Mouse (Mus musculus): ENCODE measurements at regions not wholly inside any gene's neighbourhood (a gene's known extent, or its start where the extent isn't known, plus 50 kb on each side); places are given as distances from the start of the nearest gene placed in this dataset.

DNA sequence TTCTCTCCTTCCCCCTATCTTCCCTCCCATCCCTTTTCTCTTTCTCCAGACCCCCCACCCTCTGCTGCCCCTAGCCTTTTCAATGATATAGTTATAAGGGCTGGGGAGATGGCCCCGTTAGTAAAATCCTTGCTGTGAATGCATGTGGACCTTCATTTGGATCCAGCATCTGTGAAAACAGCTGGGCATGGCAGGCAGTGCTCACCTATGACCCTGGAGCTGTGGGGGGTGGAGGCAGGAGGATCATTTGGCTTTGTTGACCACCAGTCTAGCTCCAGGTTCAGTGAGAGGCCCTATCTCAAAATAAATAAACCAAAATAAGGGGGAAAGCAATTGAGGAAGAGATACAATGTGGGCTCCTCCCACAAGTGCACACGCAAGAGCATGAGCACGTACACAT is 105.3 kb upstream of the S1pr3 start:
- H3K27ac ChIP-seq: no peak overlapping the region
- no peaks in the 10 kb centered on the region for H3K36me3 ChIP-seq
- no peak overlapping the region for H3K9ac ChIP-seq
- no peak overlapping the region for H3K4me2 ChIP-seq
- no peaks in the 10 kb centered on the region for H3K27me3 ChIP-seq
- H3K4me3 ChIP-seq: no peak overlapping the region
- H3K9me3 ChIP-seq: peaks cover 2% of the 10 kb centered on the region; the same call in 1 of the 2 replicates
- 69% methylated on average over 3 of the region's 3 CpGs for WGBS
- no peak for ATAC-seq (ENCODE audit: low FRiP score)
- 0 out of 2 replicates have a peak, but pooled peaks cover 2% of the 10 kb centered on the region for H3K4me1 ChIP-seq (replicated peaks)

DNA sequence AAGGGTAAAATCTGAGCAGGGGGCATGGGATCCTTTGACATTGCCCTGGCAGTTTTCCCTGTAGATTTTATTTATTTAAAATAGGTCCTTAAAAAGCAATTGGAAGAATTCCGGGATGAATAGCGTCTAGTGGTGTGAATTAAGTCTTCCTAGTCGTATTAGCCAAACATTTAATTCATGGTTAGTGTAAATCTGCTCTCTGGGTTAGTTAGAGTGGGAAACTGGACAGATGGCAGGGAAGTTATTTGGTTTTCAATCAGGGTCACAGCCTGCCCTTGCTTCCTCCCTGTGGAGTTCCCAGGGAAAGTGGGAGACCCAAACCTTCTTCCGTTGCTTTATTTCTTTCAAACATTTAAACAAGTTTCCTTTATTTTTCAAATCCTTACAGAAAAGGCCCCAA is 103.8 kb upstream of the S1pr3 start:
- Histone ChIP-seq H3K27ac (no peak overlapping the region), H3K4me2 (no peak overlapping the region), H3K4me1 (replicated peaks) (0 out of 2 replicates have a peak, but pooled peaks cover 2% of the 10 kb centered on the region), H3K9me3 (no peaks in the 10 kb centered on the region), H3K4me3 (no peak overlapping the region), H3K9ac (no peak overlapping the region), H3K27me3 (no peaks in the 10 kb centered on the region), H3K36me3 (no peaks in the 10 kb centered on the region)
- no peak for ATAC-seq (ENCODE audit: low FRiP score)
- 28% methylated on average over 4 of the region's 4 CpGs for WGBS

- Histone ChIP-seq H3K9me3 (no peaks in the 10 kb centered on the region), H3K36me3 (no peaks in the 10 kb centered on the region), H3K4me2 (no peak overlapping the region), H3K9ac (no peak overlapping the region), H3K27me3 (no peaks in the 10 kb centered on the region), H3K27ac (no peak overlapping the region), H3K4me1 (replicated peaks) (peaks cover 31% of the 10 kb centered on the region), H3K4me3 (no peak overlapping the region)
- ATAC-seq (ENCODE audit: low FRiP score): no peak
Observed at GRCm38 (mm10) chr13:51309446-51309845, 99.0 kb upstream of the S1pr3 start.

DNA sequence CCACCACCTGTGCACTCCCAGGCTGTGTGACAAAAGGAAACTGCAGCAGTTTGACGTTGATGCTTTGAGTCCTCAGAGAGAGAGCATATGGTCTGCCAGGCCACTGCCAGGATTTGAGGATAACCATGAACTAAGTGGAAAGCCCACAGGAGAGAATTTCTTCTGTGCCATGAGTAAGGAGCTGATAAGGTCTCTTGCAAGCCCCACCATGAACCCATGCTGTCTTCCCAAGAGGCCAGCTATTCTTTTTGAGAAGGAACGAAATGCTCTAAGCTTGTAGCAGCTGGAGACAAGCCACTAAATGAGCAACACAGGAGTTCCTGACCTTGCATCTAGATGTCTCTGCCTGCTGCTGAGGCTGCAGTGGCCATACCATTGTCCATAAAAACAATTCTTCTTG is 98.4 kb upstream of the S1pr3 start:
- WGBS: 49% methylated on average over 2 of the region's 2 CpGs
- no peak overlapping the region for H3K4me3 ChIP-seq
- no peak for ATAC-seq (ENCODE audit: low FRiP score)
- no peaks in the 10 kb centered on the region for H3K36me3 ChIP-seq
- peaks cover 34% of the 10 kb centered on the region for H3K4me1 ChIP-seq (replicated peaks)
- no peak overlapping the region for H3K27ac ChIP-seq
- H3K27me3 ChIP-seq: no peaks in the 10 kb centered on the region
- H3K9ac ChIP-seq: no peak overlapping the region
- no peak overlapping the region for H3K4me2 ChIP-seq
- H3K9me3 ChIP-seq: no peaks in the 10 kb centered on the region

- peaks cover 42% of the 10 kb centered on the region for H3K4me1 ChIP-seq (replicated peaks)
- no peak overlapping the region for H3K27ac ChIP-seq
- 56% methylated on average over 8 of the region's 8 CpGs for whole genome bisulfite sequencing
- no peaks in the 10 kb centered on the region for H3K9me3 ChIP-seq
- H3K4me2 ChIP-seq: no peak overlapping the region
- no peak overlapping the region for H3K9ac ChIP-seq
- H3K4me3 ChIP-seq: no peak overlapping the region
- ATAC-seq (ENCODE audit: low FRiP score): no peak
- H3K36me3 ChIP-seq: no peaks in the 10 kb centered on the region
- H3K27me3 ChIP-seq: no peaks in the 10 kb centered on the region
Observed at GRCm38 (mm10) chr13:51311679-51312255, 96.7 kb upstream of the S1pr3 start.

GRCm38 (mm10) chr13:51313129-51313850 is 95.1 kb upstream of the S1pr3 start:
- ATAC-seq (ENCODE audit: low FRiP score): no peak
- 46% methylated on average over 5 of the region's 5 CpGs for WGBS

DNA sequence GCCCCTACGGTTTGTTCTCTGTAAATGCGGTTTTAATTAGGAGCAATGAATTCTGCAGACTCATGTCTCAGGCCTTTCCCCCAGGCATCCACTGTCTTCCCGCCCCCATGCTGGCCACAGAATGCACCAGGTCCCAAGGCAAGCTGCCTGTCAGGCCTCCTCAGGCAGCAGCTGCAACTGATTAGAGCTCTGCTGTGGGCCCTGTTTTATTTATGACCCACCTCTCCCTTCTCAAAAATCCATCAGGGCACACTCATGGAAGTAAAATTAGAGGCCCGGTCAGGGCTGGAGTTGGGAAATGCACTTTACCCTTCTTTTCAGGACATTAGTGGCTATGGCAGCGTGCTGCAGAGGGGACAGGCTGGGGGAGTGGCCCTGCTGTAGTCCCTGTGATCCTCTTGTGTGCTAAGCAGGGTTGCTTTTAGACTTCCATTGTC is 93.9 kb upstream of the S1pr3 start:
- no peak overlapping the region for H3K4me3 ChIP-seq
- no peaks in the 10 kb centered on the region for H3K27me3 ChIP-seq
- H3K36me3 ChIP-seq: no peaks in the 10 kb centered on the region
- H3K4me1 ChIP-seq (replicated peaks): peaks cover 42% of the 10 kb centered on the region
- no peak overlapping the region for H3K4me2 ChIP-seq
- 4% methylated on average over 5 of the region's 5 CpGs for WGBS
- peak; percentile 85 for ATAC-seq (ENCODE audit: low FRiP score)
- H3K9me3 ChIP-seq: no peaks in the 10 kb centered on the region
- peak overlapping the region; percentile 20; the same call in 1 of the 2 replicates for H3K9ac ChIP-seq
- H3K27ac ChIP-seq: peak overlapping the region; percentile 83

More at GRCm38 (mm10) chr13:51313129-51313850, 95.1 kb upstream of the S1pr3 start:
- Histone ChIP-seq H3K4me1 (replicated peaks) (peaks cover 42% of the 10 kb centered on the region), H3K27me3 (no peaks in the 10 kb centered on the region), H3K4me2 (no peak overlapping the region), H3K4me3 (no peak overlapping the region), H3K9ac (no peak overlapping the region), H3K9me3 (no peaks in the 10 kb centered on the region), H3K27ac (peak overlapping the region; percentile 56), H3K36me3 (no peaks in the 10 kb centered on the region)

GRCm38 (mm10) chr13:51315008-51315778 is 93.2 kb upstream of the S1pr3 start:
- peak; percentile 44; the same call in 1 of the 2 replicates for ATAC-seq (ENCODE audit: low FRiP score)
- H3K4me3 ChIP-seq: no peak overlapping the region
- H3K36me3 ChIP-seq: no peaks in the 10 kb centered on the region
- no peaks in the 10 kb centered on the region for H3K9me3 ChIP-seq
- H3K4me2 ChIP-seq: no peak overlapping the region
- H3K27ac ChIP-seq: peak overlapping the region; percentile 83
- 0 out of 2 replicates have a peak overlapping the region, but pooled peaks have one; percentile 20 for H3K9ac ChIP-seq
- H3K4me1 ChIP-seq (replicated peaks): peaks cover 37% of the 10 kb centered on the region
- 52% methylated on average over 10 of the region's 10 CpGs for WGBS
- no peaks in the 10 kb centered on the region for H3K27me3 ChIP-seq

- Histone ChIP-seq H3K9ac (no peak overlapping the region), H3K4me2 (no peak overlapping the region), H3K36me3 (no peaks in the 10 kb centered on the region), H3K27ac (peak overlapping the region; percentile 83), H3K9me3 (no peaks in the 10 kb centered on the region), H3K4me1 (replicated peaks) (peaks cover 36% of the 10 kb centered on the region), H3K27me3 (no peaks in the 10 kb centered on the region), H3K4me3 (no peak overlapping the region)
- WGBS: 58% methylated on average over 5 of the region's 5 CpGs
- ATAC-seq (ENCODE audit: low FRiP score): no peak
Observed at GRCm38 (mm10) chr13:51315779-51316041, 92.7 kb upstream of the S1pr3 start.

- WGBS: 81% methylated on average over 7 of the region's 7 CpGs
- H3K27ac ChIP-seq: no peak overlapping the region
- no peak overlapping the region for H3K4me3 ChIP-seq
- no peak for ATAC-seq (ENCODE audit: low FRiP score)
- H3K4me2 ChIP-seq: no peak overlapping the region
- H3K9me3 ChIP-seq: no peaks in the 10 kb centered on the region
- H3K9ac ChIP-seq: no peak overlapping the region
- no peaks in the 10 kb centered on the region for H3K27me3 ChIP-seq
- peaks cover 4% of the 10 kb centered on the region for H3K4me1 ChIP-seq (replicated peaks)
- H3K36me3 ChIP-seq: no peaks in the 10 kb centered on the region
Observed at GRCm38 (mm10) chr13:51323058-51323715, 85.3 kb upstream of the S1pr3 start.

- Histone ChIP-seq H3K4me2 (no peak overlapping the region), H3K4me3 (no peak overlapping the region), H3K27me3 (no peaks in the 10 kb centered on the region), H3K27ac (no peak overlapping the region), H3K9ac (no peak overlapping the region), H3K9me3 (no peaks in the 10 kb centered on the region), H3K4me1 (replicated peaks) (peaks cover 14% of the 10 kb centered on the region), H3K36me3 (no peaks in the 10 kb centered on the region)
- 89% methylated on average over 5 of the region's 5 CpGs for WGBS
- ATAC-seq (ENCODE audit: low FRiP score): no peak
Observed at GRCm38 (mm10) chr13:51324714-51325113, 83.7 kb upstream of the S1pr3 start.

GRCm38 (mm10) chr13:51325298-51325697 is 83.1 kb upstream of the S1pr3 start:
- Histone ChIP-seq H3K27me3 (no peaks in the 10 kb centered on the region), H3K9me3 (no peaks in the 10 kb centered on the region), H3K9ac (no peak overlapping the region), H3K36me3 (no peaks in the 10 kb centered on the region), H3K4me2 (no peak overlapping the region), H3K27ac (no peak overlapping the region), H3K4me1 (replicated peaks) (peaks cover 14% of the 10 kb centered on the region), H3K4me3 (no peak overlapping the region)
- no peak for ATAC-seq (ENCODE audit: low FRiP score)
- 64% methylated on average over 5 of the region's 5 CpGs for WGBS

Measured in hindbrain, embryonic 13.5 days (tissue).